Mouse (Mus musculus) small intestine, adult 2 months (tissue): ENCODE results near the gene Ppp1r16b.

ENCODE experiments used
- CTCF ChIP-seq: fragments of 200-500 bp; IDR thresholded peaks from 2 replicates; pipeline ENCODE4 v1.5.1; 2012; ENCODE audit warnings: low read depth, mild to moderate bottlenecking, control low read depth, inconsistent platforms, low read length, moderate library complexity, mixed read lengths; ENCODE audit not compliant: insufficient replicate concordance, insufficient read length; ENCODE audit errors: extremely low read depth
- POLR2A ChIP-seq: fragments of 200-500 bp; IDR thresholded peaks from 2 replicates; pipeline ENCODE4 v1.6.1; 2012; ENCODE audit warnings: low read depth, mild to moderate bottlenecking, control low read depth, inconsistent platforms, low read length, moderate library complexity

GRCm38 (mm10) chr2:158687804-158688241 lies 22.6 kb downstream of the Ppp1r16b start:
- no peak for TF ChIP-seq POLR2A
- TF ChIP-seq CTCF = no peak
